Mouse (Mus musculus) left cerebral cortex, postnatal 25 days (tissue): ENCODE results near the gene Mdh1. TPM values are rescaled to one million over a fixed set of nuclear protein-coding genes. Genes with fewer than 3 reads are reported as not detected.
"Not testable (repeated sequence)": the region's sequence is repeated elsewhere in the genome, so short reads cannot be mapped to it uniquely, and the experiment has no call there.

Source experiments
- DNase-seq, 2 experiments: peaks; one replicate each; pipeline ENCODE4 v3.0.0; 2022; ENCODE audit warnings: low spot score in 2 of 2, mixed read lengths in 1 of 2
- intact Hi-C: fragments of 180-260 bp; cut with DNase I; formaldehyde crosslinking; loops from one replicate; pipeline ENCODE4 v1.15.1; 2025
- microRNA-seq, 2 experiments: library from miRNA; unstranded; fragments of <30 nt; microRNA quantifications; one replicate each; pipeline ENCODE4 v1.2.0; 2022
- total RNA-seq, 2 experiments: library from RNA; stranded (reverse); gene quantifications; 2 replicates each; pipeline ENCODE4 v1.2.3; 2021

Gene Mdh1
- total RNA-seq, 2 experiments from 2014 or later: 893 to 909 TPM

GRCm38 (mm10) chr11:21549052-21549451 is 23.1 kb downstream of the Mdh1 start:
- no peak for DNase-seq
- intact Hi-C loops: loop anchor here (5.0 kb wide), 1 partner anchor 72 kb away; no protein-coding TSS in a partner anchor

GRCm38 (mm10) chr11:21547518-21547917 is 24.6 kb downstream of the Mdh1 start:
- intact Hi-C loops: loop anchor here (5.0 kb wide), 1 partner anchor 70 kb away; no protein-coding TSS in a partner anchor

GRCm38 (mm10) chr11:21546671-21547070 is 25.5 kb downstream of the Mdh1 start:
- intact Hi-C loops: loop anchor here (5.0 kb wide), 1 partner anchor 69 kb away; no protein-coding TSS in a partner anchor
- no peak for DNase-seq

More at GRCm38 (mm10) chr11:21547518-21547917, 24.6 kb downstream of the Mdh1 start:
- no peak for DNase-seq

DNA sequence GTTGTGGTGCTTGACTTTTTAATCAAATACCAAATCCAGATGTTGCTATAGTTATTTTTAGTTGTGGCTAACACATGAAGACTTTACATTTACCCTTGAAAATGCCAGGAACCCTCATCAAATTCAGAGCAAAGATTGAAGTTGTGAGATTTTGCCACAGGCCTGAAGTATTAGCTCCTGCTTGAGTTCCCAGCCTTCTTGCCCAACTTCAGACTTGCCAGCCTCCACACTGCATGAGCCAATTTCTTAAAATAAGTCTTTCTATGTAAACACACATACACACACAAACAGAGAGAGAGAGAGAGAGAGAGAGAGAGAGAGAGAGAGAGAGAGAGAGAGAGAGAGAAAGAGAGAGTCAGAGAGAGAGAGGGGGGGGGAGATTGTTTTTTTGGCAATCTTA is 26.2 kb downstream of the Mdh1 start:
- intact Hi-C loops: loop anchor here (5.0 kb wide), 1 partner anchor 69 kb away; no protein-coding TSS in a partner anchor
- DNase-seq: no peak

- intact Hi-C loops: loop anchor here (5.0 kb wide), 1 partner anchor 68 kb away; no protein-coding TSS in a partner anchor
- DNase-seq: peak; percentile 48 to 89
Observed at GRCm38 (mm10) chr11:21545021-21545420, 27.1 kb downstream of the Mdh1 start.

- intact Hi-C loops: no loop called here
- no peak for DNase-seq
Observed at GRCm38 (mm10) chr11:21542731-21543130, 29.4 kb downstream of the Mdh1 start.

GRCm38 (mm10) chr11:21540622-21541021 is 31.5 kb downstream of the Mdh1 start:
- DNase-seq: no peak
- intact Hi-C loops: no loop called here

GRCm38 (mm10) chr11:21540072-21540471 is 32.1 kb downstream of the Mdh1 start:
- intact Hi-C loops: no loop called here
- DNase-seq: no peak

DNA sequence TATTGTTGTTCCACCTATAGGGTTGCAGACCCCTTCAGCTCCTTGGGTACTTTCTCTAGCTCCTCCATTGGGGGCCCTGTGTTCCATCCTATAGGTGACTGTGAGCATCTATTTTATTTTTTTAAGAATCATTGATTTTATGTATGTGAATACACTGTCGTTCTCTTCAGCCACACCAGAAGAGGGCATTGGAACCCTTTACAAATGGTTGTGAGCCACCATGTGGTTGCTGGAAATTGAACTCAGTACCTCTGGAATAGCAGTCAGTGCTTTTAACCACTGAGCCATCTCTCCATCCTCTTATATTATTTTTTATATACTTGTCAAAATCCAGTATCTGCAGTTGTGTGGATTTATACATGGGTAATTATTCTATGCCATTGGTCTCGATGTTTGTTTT is 41.3 kb downstream of the Mdh1 start:
- intact Hi-C loops: not testable (repeated sequence)

GRCm38 (mm10) chr11:21528676-21529394 is 43.3 kb downstream of the Mdh1 start:
- peak in 1 of 2 experiments; percentile 44 for DNase-seq
- intact Hi-C loops: no loop called here

More for the DNA sequence above, 41.3 kb downstream of the Mdh1 start:
- not testable (repeated sequence) for DNase-seq

DNA sequence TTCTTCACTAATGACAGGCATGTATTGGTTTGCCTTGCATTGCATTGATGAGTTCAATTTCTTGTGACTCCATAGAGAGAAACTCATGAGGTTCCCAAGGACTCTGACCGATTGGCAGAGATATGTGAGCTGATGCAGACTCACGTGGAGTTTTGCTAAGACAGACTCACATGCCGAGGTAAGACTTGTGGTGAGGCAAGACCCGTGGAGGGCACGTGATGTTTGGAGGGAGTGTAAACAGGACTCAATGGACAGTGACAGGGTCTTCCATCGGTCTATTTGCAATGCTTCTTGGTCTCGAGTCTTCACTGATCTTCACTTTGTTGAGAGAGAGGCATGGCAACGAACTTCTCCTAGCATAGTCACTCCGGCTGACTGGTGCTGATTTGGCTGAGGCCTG is 54.4 kb downstream of the Mdh1 start:
- DNase-seq: no peak
- intact Hi-C loops: no loop called here

DNA sequence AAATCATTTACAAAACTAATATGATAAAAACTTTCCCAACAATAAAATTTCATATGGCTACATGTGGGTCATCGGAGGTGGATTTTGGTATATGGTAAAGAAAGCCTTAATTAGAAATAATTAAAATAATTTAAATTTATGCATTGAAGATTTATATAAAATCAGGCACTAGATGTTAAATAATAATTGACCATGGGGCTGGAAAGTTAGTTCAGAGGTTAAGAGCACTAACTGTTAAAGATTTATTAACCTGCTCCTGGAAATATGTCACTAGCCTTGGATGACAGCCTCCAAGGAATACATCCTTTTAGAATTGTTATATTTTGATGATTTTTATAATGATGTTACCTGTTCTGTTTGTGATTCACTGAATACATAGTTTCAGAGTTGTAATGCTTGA is 55.8 kb downstream of the Mdh1 start:
- intact Hi-C loops, DNase-seq: not testable (repeated sequence)

GRCm38 (mm10) chr11:21510577-21510976 is 61.6 kb downstream of the Mdh1 start:
- DNase-seq, intact Hi-C loops: not testable (repeated sequence)

- DNase-seq, intact Hi-C loops: not testable (repeated sequence)
Observed at GRCm38 (mm10) chr11:21508713-21509112, 63.5 kb downstream of the Mdh1 start.

DNA sequence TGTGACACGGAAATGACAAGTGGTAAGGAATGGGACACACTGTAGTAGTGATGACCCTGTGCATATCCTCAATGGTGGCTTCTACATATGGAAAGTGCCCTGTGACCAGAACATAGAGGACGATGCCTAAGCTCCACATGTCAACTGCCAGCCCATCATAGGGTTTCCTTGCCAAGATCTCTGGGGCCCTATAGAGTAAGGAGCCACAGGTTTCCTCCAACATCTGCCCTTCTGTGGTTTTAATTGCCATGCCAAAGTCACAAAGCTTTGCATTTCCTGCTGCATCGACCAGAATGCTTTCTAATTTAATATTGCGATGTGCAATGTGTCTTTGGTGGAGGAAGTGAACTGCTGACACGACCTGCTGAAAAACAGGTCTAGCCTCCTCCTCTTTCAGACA is 65.1 kb downstream of the Mdh1 start:
- intact Hi-C loops, DNase-seq: not testable (repeated sequence)

Small RNA genes within 50 kb of the gene (microRNA-seq; reads per million reads assigned to microRNA genes)
- 0 reads per million in 2 experiments for gene Gm22990

Other genes with a start within 250 kb of the Mdh1 start
- gene Ugp2, start 201.2 kb downstream of the Mdh1 start, total RNA-seq: 10 to 100 TPM; 76.5 to 77.6 TPM
- gene Wdpcp, start 132 bp downstream of the Mdh1 start, total RNA-seq: 10 to 100 TPM; 12.4 to 12.7 TPM